Comparison of ENCODE assay signal across 12 mouse cellular contexts in genomic region chr3:57277453-57277852, GRCm38 (mm10). TPM values are rescaled to one million over a fixed set of nuclear protein-coding genes. Genes with fewer than 3 reads are reported as not detected.
DNase-seq lines count a peak whose midpoint lies in the region; ATAC-seq and TF ChIP-seq lines count a peak whose summit lies in the region.
"Had no signal": no experiment of that assay in that cellular context is flagged by ENCODE, and none has a peak within 500 bp of the region (broad histone marks: within the 10 kb centered on the region; RNA-seq: fewer than 3 reads in every experiment).

No protein-coding gene starts in this region.

- 69% methylated on average over 5 of the region's 5 CpGs for WGBS in kidney, postnatal 0 days
- WGBS in stomach, embryonic 15.5 days, result 67% methylated on average over 5 of the region's 5 CpGs

- H3K4me2 ChIP-seq in kidney, postnatal 0 days (ENCODE audit: low read length), result no peak overlapping the region
- H3K4me2 ChIP-seq in stomach, embryonic 15.5 days, result no peak overlapping the region
- H3K4me2 ChIP-seq: embryonic facial prominence, embryonic 13.5 days; midbrain, embryonic 13.5 days had no signal

- H3K9ac ChIP-seq in kidney, postnatal 0 days (ENCODE audit: low read depth, low read length), result no peak overlapping the region
- H3K9ac ChIP-seq in stomach, embryonic 15.5 days, result no peak overlapping the region
- H3K9ac ChIP-seq: embryonic facial prominence, embryonic 13.5 days; midbrain, embryonic 13.5 days had no signal

- no peak overlapping the region for H3K4me3 ChIP-seq in kidney, postnatal 0 days (replicated peaks; ENCODE audit: low read depth, low read length)
- H3K4me3 ChIP-seq in stomach, embryonic 15.5 days (replicated peaks), result no peak overlapping the region
- H3K4me3 ChIP-seq: embryonic facial prominence, embryonic 13.5 days; midbrain, embryonic 13.5 days had no signal

- TF ChIP-seq CTCF in kidney, postnatal 0 days (IDR thresholded peaks at IDR 0.05; ENCODE audit: low read depth), result no peak

- H3K36me3 ChIP-seq in kidney, postnatal 0 days (ENCODE audit: insufficient read depth, low read length), result no peaks in the 10 kb centered on the region
- H3K36me3 ChIP-seq in stomach, embryonic 15.5 days, result no peaks in the 10 kb centered on the region
- H3K36me3 ChIP-seq: embryonic facial prominence, embryonic 13.5 days; midbrain, embryonic 13.5 days had no signal

- no peaks in the 10 kb centered on the region for H3K9me3 ChIP-seq in kidney, postnatal 0 days (replicated peaks; ENCODE audit: low read length)
- H3K9me3 ChIP-seq in stomach, embryonic 15.5 days, result no peaks in the 10 kb centered on the region
- H3K9me3 ChIP-seq: embryonic facial prominence, embryonic 13.5 days; midbrain, embryonic 13.5 days had no signal

- ATAC-seq in kidney, postnatal 0 days (replicated peaks; ENCODE audit: low FRiP score, low read depth), result 0 out of 2 replicates have a peak, but pooled peaks have one; percentile 54
- ATAC-seq in stomach, embryonic 15.5 days (ENCODE audit: insufficient read depth, low FRiP score, low read depth), result peak; percentile 76; the same call in 1 of the 2 replicates
- ATAC-seq in monocyte, adult 5-6 weeks (replicated peaks; ENCODE audit: insufficient number of reproducible peaks, low FRiP score, low TSS enrichment, poor library complexity, severe bottlenecking), result no peak
- ATAC-seq: hindbrain, postnatal 0 days; midbrain, embryonic 13.5 days had no signal

- DNase-seq in kidney, postnatal 0 days (ENCODE audit: low spot score), result peak; percentile 40
- DNase-seq in kidney, postnatal 14 days, result no peak
- DNase-seq in ZHBTc4 (ENCODE audit: low read depth, low spot score) (peak; percentile 74), liver (peak; percentile 73)
- no peak for DNase-seq in layer of hippocampus, adult 8-10 months (ENCODE audit: low spot score in 2 of 2)
- DNase-seq: cerebellum, adult 11 months; left cerebral cortex, postnatal 4 days had no signal

- no peaks in the 10 kb centered on the region for H3K27me3 ChIP-seq in kidney, postnatal 0 days (ENCODE audit: insufficient read depth, low read length)
- no peaks in the 10 kb centered on the region for H3K27me3 ChIP-seq in stomach, embryonic 15.5 days (replicated peaks)
- H3K27me3 ChIP-seq: embryonic facial prominence, embryonic 13.5 days; midbrain, embryonic 13.5 days had no signal

- H3K27ac ChIP-seq in kidney, postnatal 0 days, result peak overlapping the region; percentile 19; the same call in 1 of the 2 replicates
- no peak overlapping the region for H3K27ac ChIP-seq in stomach, embryonic 15.5 days
- H3K27ac ChIP-seq: embryonic facial prominence, embryonic 13.5 days; hindbrain, postnatal 0 days; midbrain, embryonic 13.5 days had no signal

- H3K4me1 ChIP-seq in kidney, postnatal 0 days (replicated peaks; ENCODE audit: insufficient read depth, low read length), result no peaks in the 10 kb centered on the region
- H3K4me1 ChIP-seq in stomach, embryonic 15.5 days, result no peaks in the 10 kb centered on the region
- H3K4me1 ChIP-seq: embryonic facial prominence, embryonic 13.5 days; midbrain, embryonic 13.5 days had no signal

RNA-seq across cellular contexts. Expression of gene Tm4sf1, which starts 24.3 kb away (rescaled TPM):
- 386 and 407 TPM in 2 replicates for polyA plus RNA-seq in kidney, postnatal 0 days (2015; fragmentation: Nextera tagmentation; extraction: Ambion mirVana)
- polyA plus RNA-seq in stomach, embryonic 15.5 days (2015; fragmentation: Nextera tagmentation; extraction: Ambion mirVana), result 56.8 and 63.4 TPM in 2 replicates
- total RNA-seq in monocyte, adult 5-6 weeks (2017), result not detected in 3 replicates
- 10 to 100 TPM; 10.2 to 17.6 (median 15.2) TPM for total RNA-seq in layer of hippocampus, adult 8-10 months (2022)

Comparison
In these comparisons a context has a peak if more than half of its experiments do, and no peak if none do; other contexts are left out.
1. DNase-seq: peak in kidney, postnatal 0 days (single experiment), ZHBTc4 (single experiment) and liver (single experiment); none in kidney, postnatal 14 days (single experiment) and layer of hippocampus, adult 8-10 months (0 of 2).
2. RNA of gene Tm4sf1, which starts 24.3 kb away (total RNA-seq): 10.2 to 17.6 TPM in layer of hippocampus, adult 8-10 months; not detected in monocyte, adult 5-6 weeks; every median in the first group is over 10 times any median in the second.